Mouse (Mus musculus) liver, adult (tissue): ENCODE results near the gene Mettl23.

Experiments
- GATA4 ChIP-seq: IDR thresholded peaks from 2 replicates; pipeline ENCODE4 v1.6.1; 2014; ENCODE audit warnings: mild to moderate bottlenecking, low read length; ENCODE audit not compliant: insufficient replicate concordance

The Mettl23 gene

DNA sequence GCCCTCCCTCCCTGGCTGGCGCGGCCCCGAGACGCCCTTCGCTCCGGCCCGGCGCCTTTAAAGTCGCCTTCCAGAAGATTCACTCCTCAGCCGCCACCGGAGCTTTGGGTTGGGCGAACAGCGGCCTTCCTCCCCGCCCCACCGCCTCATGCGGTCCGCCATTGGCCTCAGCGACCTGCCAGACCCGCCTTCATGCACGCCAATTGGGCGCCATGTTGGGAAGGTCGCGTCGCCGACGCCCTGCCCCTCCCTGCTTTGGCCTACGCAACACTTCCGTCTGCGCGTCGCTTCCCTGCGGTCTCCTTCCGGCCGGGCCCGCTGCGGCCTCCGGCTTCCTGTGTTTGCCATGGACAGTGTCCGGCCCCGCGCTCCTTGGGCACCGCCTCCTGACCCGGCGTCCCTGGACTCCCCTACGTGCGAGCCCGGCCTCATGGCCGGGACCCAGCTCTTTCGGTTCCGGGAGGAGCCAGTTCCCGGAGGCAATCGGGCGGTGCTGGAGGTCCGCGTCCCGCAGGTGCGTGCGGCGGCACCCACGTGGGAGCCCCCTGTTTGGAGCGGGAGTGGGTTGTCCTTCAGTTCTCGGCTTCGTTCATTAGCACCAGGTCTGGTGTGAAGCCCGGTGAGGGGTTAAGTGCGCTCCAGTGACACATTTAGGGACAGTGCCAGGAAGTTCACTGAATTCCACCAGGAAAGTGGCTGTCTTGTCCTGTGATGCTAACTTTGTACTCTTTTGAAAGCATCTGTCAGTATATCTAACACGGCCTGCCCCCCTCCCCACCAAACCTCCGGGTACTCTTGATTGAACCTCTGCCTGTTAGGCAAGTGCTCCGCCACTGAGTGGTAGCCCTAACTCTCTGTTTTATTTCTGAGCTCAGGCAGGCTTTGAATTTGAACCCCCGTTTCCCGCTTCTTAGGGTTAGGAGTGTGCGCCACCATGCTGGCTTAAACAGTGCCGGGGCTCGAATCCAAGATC, at the start of gene Mettl23, which contains the start of gene Jmjd6:
Gene Mettl23 (plus strand): TSS at position 18 of the 973 bp plus-strand sequence.
Gene Jmjd6 (minus strand): TSS at position 189 of the 973 bp plus-strand sequence.
- peak; percentile 46; the same call in 1 of the 2 replicates for TF ChIP-seq GATA4

DNA sequence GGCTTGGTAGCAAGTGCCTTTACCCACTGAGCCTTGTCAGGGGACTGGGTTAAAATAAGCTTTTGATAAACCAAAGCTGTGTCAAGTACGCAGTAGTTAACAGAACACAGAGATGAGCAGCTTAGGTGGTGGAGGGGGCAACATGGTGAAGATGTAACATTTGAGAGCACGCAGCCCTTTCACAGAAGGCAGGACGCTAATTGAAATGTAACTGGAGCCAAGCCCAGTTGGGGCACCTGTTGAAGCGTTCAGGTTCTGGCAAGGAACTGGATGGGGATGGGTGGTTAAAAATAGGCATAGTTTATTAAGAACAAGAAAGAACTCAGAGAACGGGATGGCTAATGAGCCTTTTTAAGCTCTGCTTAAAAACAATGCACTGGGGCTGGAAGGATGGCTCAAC, 43.7 kb upstream of the Mettl23 start:
- TF ChIP-seq GATA4, result no peak

DNA sequence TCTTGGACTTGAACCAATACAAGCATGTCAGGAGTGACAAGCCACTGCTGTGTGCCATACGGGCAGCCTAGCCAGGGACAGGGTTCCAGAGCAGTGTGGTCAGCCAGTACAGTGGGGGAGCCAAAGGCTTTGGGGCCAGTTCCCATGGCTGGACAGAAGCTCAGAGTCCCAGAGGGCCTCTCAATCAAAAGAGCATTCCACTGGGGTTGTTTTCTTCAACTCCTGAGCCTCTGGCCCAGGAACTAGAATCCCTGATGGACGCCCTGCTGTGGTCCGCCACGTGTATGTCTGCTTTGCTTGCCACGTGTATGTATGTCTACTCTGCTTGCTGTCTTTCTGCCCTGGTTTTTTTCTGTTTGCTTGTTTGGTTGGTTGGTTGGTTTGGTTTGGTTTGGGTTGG, 42.0 kb upstream of the Mettl23 start:
- TF ChIP-seq GATA4, result no peak

DNA sequence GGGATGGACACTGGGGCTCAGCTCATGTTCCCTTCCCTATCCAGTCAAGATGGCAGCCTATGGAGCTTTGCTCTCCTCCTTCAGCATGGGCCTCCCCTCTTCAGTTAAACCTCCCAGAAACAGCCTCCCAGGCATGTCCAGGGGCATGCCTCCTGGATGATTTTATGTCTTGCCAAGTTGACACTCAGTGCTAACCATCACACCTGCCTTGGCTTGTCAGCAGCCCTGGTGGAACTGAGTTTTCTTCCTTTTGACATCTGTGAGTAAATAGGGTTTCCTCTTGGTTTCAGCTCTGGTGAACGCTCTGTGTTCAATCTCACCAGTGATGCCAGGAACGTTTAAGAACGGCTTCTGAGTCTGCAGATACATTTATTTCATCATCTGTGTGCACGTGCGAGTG, 40.4 kb upstream of the Mettl23 start:
- no peak for TF ChIP-seq GATA4

DNA sequence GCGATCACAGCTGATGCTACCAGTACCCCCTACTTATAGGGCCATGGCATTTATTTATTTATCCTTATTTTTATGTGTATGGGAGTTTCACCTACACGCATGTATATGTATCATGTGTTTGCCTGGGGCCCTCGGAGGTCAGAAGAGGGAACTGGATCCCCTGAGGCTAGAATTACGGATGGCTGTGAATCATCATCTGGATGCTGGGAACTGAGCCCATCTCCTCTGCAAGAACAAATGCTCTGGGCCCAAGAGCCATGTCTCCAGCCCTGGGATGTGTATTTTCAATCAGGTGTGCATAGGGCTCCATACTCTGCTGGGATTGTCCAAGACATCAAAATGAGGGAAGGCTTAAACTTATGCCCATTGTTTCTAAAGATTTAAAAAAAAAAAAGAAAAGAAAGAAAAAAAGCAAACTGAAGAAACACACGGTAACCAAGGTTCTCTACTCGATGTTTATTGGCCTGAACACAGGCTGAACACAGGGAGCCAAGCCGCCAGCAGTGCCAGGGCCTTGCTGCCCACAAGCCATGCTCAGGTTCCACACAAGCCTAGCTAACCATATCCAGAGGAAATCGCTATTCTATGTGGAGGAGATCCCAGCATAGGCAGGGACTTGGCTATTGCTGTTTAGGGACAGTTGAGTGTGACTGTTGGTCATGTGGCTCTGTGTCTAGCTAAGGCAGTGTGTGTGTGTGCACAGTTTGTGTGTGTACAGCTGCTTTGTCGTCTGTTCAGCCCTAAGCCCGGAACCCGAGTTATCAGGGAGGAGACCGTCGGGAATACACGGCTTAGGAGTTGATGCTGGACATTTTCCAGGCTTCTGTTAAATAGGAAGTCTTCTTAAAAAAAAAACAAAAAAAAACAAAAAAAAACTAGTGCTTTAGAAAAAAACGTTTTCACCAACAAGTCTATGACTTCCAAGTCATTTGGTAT, 36.7 kb upstream of the Mettl23 start:
- TF ChIP-seq GATA4, result peak; percentile 47; the same call in 1 of the 2 replicates

DNA sequence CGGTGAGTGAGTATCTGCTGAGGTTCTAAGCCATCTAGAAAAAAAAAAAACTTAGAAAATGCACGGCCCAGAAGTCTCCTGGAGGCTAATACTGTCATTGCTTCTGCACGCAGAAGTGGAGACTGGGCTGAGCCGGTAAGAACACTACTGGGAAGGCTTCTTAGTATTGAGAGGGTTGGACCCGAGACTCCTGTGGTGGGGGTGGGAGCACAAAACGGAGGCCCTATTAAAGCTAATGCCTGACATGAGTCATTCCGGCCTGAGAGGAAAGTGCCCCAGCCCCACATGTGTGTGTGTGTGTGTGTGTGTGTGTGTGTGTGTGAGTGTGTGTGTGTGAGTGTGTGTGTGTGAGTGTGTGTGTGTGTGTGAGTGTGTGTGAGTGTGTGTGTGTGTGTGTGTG, 36.0 kb upstream of the Mettl23 start:
- TF ChIP-seq GATA4, result no peak

DNA sequence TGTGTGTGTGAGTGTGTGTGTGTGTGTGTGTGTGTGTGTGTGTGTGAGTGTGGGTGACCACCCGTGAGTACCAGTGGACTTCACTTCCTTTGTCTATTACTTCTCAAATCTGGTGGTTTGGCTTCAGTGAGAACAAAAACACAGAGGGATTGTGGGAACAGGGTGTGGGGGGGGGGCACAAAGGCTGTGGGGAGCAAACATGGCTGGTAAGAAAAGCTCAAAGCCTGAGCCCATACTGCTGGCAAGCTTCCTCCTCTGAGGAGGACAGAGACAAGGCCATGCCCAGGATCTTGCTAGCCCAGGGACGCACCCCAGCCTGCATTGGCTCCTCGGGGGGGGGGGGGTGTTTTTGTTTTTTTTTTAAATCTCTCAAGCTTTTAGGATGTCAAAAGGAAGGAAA, 35.6 kb upstream of the Mettl23 start:
- no peak for TF ChIP-seq GATA4

DNA sequence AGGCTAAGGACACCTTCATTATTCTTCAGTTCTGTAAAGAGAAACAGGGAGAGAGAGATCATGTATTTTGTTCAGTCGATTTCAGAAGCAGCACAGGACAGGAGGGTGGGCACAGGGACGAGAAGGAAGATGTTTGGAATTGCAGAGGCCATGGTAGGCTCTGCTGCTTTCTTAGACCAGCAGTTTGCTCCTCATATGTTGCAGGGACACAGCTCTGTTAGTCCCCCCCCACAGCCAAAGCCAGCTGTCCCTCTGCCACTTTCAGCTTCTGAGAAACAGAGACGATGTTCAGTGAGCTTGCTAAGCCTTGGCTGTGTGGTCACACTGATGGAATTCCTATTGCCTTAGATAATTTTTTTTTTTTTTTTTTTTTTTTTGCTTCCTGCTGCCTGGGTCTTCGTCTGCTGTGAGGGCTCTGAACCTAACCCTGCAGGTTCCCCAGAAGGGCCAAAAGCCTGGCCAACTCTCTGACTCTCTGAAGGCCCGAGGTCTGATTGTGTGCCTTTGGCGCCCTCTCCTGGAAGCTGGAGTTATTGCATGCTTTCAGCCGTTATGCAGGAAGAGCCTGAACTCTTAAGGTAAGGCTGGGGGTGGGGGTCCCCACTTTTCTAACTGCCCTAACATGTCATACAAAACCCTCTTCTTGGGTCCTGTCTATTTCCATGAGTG, 35.0 kb upstream of the Mettl23 start:
- TF ChIP-seq GATA4, result no peak

DNA sequence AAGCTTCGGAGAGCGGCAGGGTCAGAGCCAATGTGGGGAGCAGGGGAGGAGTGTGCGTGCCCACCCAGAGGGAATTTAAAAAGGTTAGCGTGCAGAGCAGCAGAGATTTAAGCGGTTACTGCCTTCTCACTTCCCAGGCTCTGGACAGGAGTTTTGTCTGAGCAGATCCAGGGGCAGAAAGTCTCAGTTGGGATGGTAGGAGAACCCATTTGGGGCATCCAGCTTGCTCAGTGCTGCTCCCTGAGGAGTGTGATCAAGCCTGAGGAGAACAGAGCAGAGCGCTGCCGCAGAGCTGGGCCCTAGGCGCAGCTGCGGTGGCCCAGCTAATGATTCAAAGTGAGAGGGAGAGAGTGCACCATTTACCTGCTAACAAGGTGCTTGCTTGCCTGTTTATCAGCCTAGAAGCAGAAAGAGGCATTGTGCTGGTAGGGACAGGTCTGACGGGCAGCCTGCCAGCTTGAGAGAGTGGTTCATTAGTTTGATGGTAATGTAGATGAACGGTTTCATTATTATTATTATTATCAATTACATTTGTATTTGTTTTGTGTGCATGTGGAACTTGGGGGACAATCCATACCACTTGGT, 34.2 kb upstream of the Mettl23 start:
- no peak for TF ChIP-seq GATA4

DNA sequence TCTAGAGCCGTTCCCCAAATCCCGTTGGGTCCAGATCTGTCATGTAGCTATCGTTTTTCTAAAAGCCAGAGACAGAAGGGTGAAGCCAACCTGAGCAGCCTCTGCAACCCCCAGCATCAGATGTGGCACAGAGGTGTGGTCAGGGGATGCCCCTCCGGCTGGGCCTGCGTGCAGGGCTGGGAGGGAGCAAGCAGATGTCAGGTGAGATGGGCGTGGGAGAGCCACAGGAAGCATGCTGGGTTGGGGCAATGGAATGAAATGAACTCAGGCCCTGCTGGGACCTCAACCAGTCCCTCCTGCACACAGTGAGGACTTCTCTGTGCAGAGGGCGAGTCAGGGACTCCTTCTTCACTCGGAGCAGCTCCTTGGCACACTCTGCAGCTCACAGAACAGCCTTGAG, 33.6 kb upstream of the Mettl23 start:
- TF ChIP-seq GATA4, result no peak

DNA sequence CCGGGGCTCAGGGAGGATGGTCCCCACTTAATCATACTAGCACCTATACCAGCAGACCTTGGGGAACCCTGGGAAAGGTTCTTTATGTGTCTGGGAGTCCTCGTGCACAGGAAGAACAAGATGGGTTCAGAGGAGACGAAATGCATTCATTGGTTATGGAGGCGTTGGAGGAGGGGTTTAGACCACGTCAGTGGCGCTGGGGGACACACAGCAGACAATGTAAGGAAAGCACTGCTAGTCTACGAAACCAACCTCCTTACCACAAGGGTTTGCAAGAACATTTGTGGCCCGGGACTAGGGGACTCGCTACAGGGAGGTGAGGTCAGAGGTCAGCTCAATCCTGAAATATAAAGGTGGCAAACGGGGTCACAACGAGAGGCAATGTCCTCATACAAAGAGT, 32.5 kb upstream of the Mettl23 start:
- TF ChIP-seq GATA4, result no peak

DNA sequence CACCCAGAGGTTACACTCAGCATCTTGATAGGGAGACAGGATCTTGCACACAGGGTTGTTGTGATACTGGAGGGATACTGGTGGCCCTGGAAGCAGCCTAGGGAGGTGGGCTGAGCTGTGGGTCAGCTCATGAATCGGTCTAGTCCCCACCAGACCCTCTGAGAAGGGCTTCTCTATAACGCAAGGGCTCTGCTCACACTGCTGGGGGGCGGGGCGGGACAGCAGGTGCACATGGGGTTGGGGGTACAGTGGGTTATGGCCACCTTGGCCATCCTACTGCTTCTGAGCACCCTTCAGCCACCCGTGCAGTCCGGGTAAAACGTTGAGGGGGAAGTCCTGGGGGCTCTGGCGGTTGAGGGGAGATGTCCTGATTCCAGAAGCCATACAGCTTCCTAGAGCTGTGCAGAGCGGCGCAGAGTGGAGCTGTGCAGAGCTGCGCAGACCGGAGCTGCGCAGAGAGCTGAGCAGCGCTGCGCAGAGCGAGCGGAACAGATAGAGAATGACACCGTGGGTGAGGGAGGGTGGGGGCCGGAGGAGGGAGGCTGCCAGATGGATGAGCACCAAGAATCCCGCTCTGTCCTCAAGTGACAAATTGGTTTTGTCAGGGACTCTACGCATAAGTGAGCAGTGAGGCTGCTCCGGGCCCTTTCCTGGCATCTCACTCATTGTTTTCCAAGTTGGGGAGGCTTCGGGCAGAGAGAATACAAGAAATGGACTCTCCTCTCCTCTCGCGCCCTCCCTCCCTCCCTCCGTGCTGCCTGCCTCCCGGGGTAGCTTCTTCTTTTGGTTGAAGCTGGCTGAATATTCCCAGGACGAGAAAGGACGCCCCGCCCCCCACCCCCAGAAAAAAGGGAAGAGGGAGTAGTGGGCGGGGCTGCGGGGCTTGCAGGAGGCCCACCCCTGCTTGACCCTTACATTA, 31.8 kb upstream of the Mettl23 start:
- TF ChIP-seq GATA4, result no peak

DNA sequence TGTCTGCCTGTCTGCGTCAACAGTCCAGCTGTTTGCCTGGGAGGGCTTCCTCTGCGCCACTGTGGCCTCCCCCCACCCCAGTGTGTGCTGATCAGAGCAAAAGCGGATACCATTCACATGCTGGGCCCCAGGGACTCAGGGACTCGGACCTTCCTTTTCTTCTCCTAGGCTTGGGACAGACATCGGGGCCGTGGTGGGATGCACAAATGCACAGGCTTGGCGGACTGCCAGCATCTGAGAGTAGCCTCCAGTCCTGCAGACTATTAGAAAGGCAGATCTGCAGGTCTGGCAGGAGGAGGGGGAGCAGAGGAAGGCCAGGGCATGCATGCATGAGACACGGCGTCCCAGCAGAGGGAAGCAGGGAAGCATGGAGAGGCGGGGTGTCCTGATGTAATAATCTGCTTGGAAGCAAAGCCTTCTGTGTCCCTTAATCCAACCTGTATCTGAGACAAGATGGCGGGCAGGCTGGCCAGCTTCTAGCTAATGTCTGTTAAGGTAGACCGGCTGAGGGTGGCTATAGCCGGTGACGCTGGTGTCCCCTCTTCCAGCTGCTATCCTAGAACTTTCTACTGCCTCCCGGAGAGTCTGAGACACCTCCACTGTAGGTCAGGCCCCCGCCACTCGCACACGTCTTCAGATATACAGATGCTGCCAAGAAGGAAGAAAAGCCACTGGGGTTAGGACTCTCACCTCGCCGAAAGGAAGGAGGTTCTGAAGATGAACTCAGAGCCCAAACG, 30.1 kb upstream of the Mettl23 start:
- TF ChIP-seq GATA4, result no peak
